Mouse (Mus musculus): ENCODE data around the gene Ice2. TPM values are rescaled to one million over a fixed set of nuclear protein-coding genes. Genes with fewer than 3 reads are reported as not detected.

The Ice2 gene
- total and polyA plus RNA-seq, 3 experiments: 11.6 to 14.6 TPM; not detected in 1

DNA sequence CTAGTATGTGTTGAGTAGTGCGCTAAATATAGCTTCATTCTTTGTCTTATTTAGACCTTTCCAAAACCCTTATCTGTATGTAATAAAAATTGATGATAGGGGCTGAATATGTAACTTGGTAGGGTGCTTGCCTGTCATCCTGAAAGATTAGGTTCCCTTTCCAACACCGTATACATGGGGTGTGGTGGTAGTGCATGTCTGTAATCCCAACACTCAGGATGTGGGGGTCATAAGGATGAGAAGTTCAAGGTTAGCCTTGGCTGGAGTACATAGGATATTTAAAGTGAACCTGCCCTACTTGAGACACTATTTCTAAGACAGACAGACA is 310 bp upstream of the Ice2 start:
- H3K4me3 ChIP-seq (ENCODE audit: control insufficient read depth in 1 of 2, insufficient read depth in 1 of 2, low read depth in 2 of 2, low read length in 2 of 2): peak overlapping the region; percentile 81 to 92
- no peaks in the 10 kb centered on the region for H3K27me3 ChIP-seq (ENCODE audit: control insufficient read depth in 1 of 2, insufficient read depth in 2 of 2, low read length in 2 of 2)
- H3K9me3 ChIP-seq (replicated peaks; ENCODE audit: insufficient read depth, low read length): no peaks in the 10 kb centered on the region
- peak overlapping the region; percentile 84 for H3K27ac ChIP-seq (ENCODE audit: control insufficient read depth, low read depth, low read length)
- peaks cover 13% of the 10 kb centered on the region for H3K79me2 ChIP-seq (ENCODE audit: control insufficient read depth, insufficient read depth, low read length, poor library complexity)
- no peak for DNase-seq (ENCODE audit: low read depth, low spot score)
- H3K4me1 ChIP-seq (ENCODE audit: control insufficient read depth in 1 of 2, insufficient read depth in 2 of 2, low read length in 2 of 2): peaks cover 4 to 5% of the 10 kb centered on the region in 2 experiments; a peak in 3 of 4 replicates
- H3K36me3 ChIP-seq (ENCODE audit: control insufficient read depth in 1 of 2, insufficient read depth in 2 of 2, low read length in 2 of 2): peaks cover 0 to 10% of the 10 kb centered on the region in 2 experiments; a peak in 3 of 4 replicates
- peak overlapping the region; percentile 98 for H3K9ac ChIP-seq (ENCODE audit: control insufficient read depth, low read depth, low read length, poor library complexity, severe bottlenecking)
- TF ChIP-seq MAZ (IDR thresholded peaks at IDR 0.05; ENCODE audit: low read depth, low read length) (no peak), RAD21 (IDR thresholded peaks at IDR 0.05; ENCODE audit: low read depth, low read length) (no peak), TBP (IDR thresholded peaks at IDR 0.05; ENCODE audit: low read depth, low read length) (no peak), NELFE (IDR thresholded peaks at IDR 0.05; ENCODE audit: low read depth, low read length) (no peak), KAT2A (conservative IDR thresholded peaks at IDR 0.05; ENCODE audit: low read depth, low read length) (0 out of 2 replicates have a peak, but pooled peaks have one; percentile 6), EP300 (IDR thresholded peaks at IDR 0.05; ENCODE audit: low read depth in 1 of 2, low read length in 2 of 2) (0 out of 4 replicates have a peak, but pooled peaks of 1 of the 2 experiments have one; percentile 11), MAX (IDR thresholded peaks at IDR 0.05; ENCODE audit: low read length) (0 out of 2 replicates have a peak, but pooled peaks have one; percentile 59), BHLHE40 (IDR thresholded peaks at IDR 0.05; ENCODE audit: borderline replicate concordance, low read depth, low read length) (no peak), ETS1 (IDR thresholded peaks at IDR 0.05; ENCODE audit: low read depth, low read length) (no peak)

DNA sequence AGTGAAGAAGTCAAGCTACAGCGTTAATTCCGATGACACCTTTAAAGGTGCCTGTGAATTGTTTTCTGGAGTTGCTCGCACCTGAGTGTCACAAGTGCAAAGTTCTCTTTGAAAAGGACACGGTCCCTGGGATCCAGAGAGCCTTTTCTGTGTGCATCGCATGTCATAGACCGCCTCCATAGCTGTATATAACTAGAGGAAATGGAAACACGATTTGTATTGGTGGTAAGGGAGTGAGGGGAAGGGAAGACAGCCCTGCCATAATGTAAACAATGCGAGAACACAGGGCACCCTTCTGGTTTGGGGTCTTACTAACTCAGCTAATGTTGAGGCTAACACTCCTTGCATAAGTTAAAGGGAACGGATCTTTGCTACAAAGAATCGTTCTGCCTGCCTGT is 746 bp downstream of the Ice2 start:
- peak overlapping the region; percentile 84 for H3K27ac ChIP-seq (ENCODE audit: control insufficient read depth, low read depth, low read length)
- H3K9ac ChIP-seq (ENCODE audit: control insufficient read depth, low read depth, low read length, poor library complexity, severe bottlenecking): peak overlapping the region; percentile 98
- H3K4me1 ChIP-seq (ENCODE audit: control insufficient read depth in 1 of 2, insufficient read depth in 2 of 2, low read length in 2 of 2): peaks cover 4 to 5% of the 10 kb centered on the region in 2 experiments; a peak in 3 of 4 replicates
- no peaks in the 10 kb centered on the region for H3K9me3 ChIP-seq (replicated peaks; ENCODE audit: insufficient read depth, low read length)
- H3K79me2 ChIP-seq (ENCODE audit: control insufficient read depth, insufficient read depth, low read length, poor library complexity): peaks cover 13% of the 10 kb centered on the region
- H3K36me3 ChIP-seq (ENCODE audit: control insufficient read depth in 1 of 2, insufficient read depth in 2 of 2, low read length in 2 of 2): peaks cover 0 to 10% of the 10 kb centered on the region in 2 experiments; a peak in 3 of 4 replicates
- peak overlapping the region; percentile 81 to 92 for H3K4me3 ChIP-seq (ENCODE audit: control insufficient read depth in 1 of 2, insufficient read depth in 1 of 2, low read depth in 2 of 2, low read length in 2 of 2)
- no peak for DNase-seq (ENCODE audit: low read depth, low spot score)
- TF ChIP-seq MYB (IDR thresholded peaks at IDR 0.05; ENCODE audit: low read depth, low read length) (no peak), EP300 (IDR thresholded peaks at IDR 0.05; ENCODE audit: low read depth in 1 of 2, low read length in 2 of 2) (no peak), NELFE (IDR thresholded peaks at IDR 0.05; ENCODE audit: low read depth, low read length) (no peak), UBTF (IDR thresholded peaks at IDR 0.05; ENCODE audit: borderline replicate concordance, insufficient read depth, low read depth, low read length) (no peak), GATA1 (IDR thresholded peaks at IDR 0.05; ENCODE audit: low read depth, low read length) (no peak), E2F4 (IDR thresholded peaks at IDR 0.05; ENCODE audit: borderline replicate concordance, low read depth, low read length) (no peak), ETS1 (IDR thresholded peaks at IDR 0.05; ENCODE audit: low read depth, low read length) (no peak)
- no peaks in the 10 kb centered on the region for H3K27me3 ChIP-seq (ENCODE audit: control insufficient read depth in 1 of 2, insufficient read depth in 2 of 2, low read length in 2 of 2)

DNA sequence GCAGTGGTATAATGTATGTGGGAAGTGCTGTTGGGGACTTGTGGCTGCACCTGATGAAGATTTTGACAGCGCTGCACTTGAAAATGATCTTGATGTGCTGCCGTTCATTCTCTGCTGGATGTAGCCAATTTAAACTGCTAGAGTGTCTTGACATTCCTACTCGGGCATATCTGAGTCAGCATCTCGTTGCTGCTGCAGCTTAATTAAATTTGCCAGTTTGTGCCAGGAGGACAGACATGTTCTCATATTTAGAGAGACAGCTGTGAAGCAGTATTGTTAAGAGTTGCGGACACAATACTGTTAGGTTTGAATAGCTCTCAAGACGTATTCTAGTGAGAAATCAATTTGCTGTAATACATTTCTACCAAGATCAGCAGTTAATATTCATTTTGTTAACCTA is 7.0 kb downstream of the Ice2 start:
- Histone ChIP-seq H3K79me2 (ENCODE audit: control insufficient read depth, insufficient read depth, low read length, poor library complexity) (no peaks in the 10 kb centered on the region; the same call in 1 of the 2 replicates), H3K9ac (ENCODE audit: control insufficient read depth, low read depth, low read length, poor library complexity, severe bottlenecking) (no peak overlapping the region), H3K4me3 (ENCODE audit: control insufficient read depth in 1 of 2, insufficient read depth in 1 of 2, low read depth in 2 of 2, low read length in 2 of 2) (no peak overlapping the region), H3K9me3 (replicated peaks; ENCODE audit: insufficient read depth, low read length) (no peaks in the 10 kb centered on the region), H3K27ac (ENCODE audit: control insufficient read depth, low read depth, low read length) (no peak overlapping the region), H3K4me1 (ENCODE audit: control insufficient read depth in 1 of 2, insufficient read depth in 2 of 2, low read length in 2 of 2) (no peaks in the 10 kb centered on the region), H3K27me3 (ENCODE audit: control insufficient read depth in 1 of 2, insufficient read depth in 2 of 2, low read length in 2 of 2) (no peaks in the 10 kb centered on the region), H3K36me3 (ENCODE audit: control insufficient read depth in 1 of 2, insufficient read depth in 2 of 2, low read length in 2 of 2) (peaks cover 0 to 6% of the 10 kb centered on the region in 2 experiments; a peak in 2 of 4 replicates)
- no peak for DNase-seq (ENCODE audit: low read depth, low spot score)
- TF ChIP-seq RAD21 (IDR thresholded peaks at IDR 0.05; ENCODE audit: low read depth, low read length): no peak
- TF ChIP-seq EP300 (IDR thresholded peaks at IDR 0.05; ENCODE audit: low read depth in 1 of 2, low read length in 2 of 2): no peak
- TF ChIP-seq HCFC1 (IDR thresholded peaks at IDR 0.05; ENCODE audit: low read depth, low read length): no peak
- no peak for TF ChIP-seq ZKSCAN1 (IDR thresholded peaks at IDR 0.05; ENCODE audit: low read depth, low read length)
- no peak for TF ChIP-seq ZC3H11A (IDR thresholded peaks at IDR 0.05; ENCODE audit: low read depth, low read length)
- no peak for TF ChIP-seq GATA1 (IDR thresholded peaks at IDR 0.05; ENCODE audit: low read depth, low read length)
- TF ChIP-seq KAT2A (conservative IDR thresholded peaks at IDR 0.05; ENCODE audit: low read depth, low read length): no peak
- no peak for TF ChIP-seq TBP (IDR thresholded peaks at IDR 0.05; ENCODE audit: low read depth, low read length)
- TF ChIP-seq SIN3A (IDR thresholded peaks at IDR 0.05; ENCODE audit: low read length): no peak
- no peak for TF ChIP-seq MYC (IDR thresholded peaks at IDR 0.05; ENCODE audit: low read depth, low read length)
- no peak for TF ChIP-seq MAFK (IDR thresholded peaks at IDR 0.05; ENCODE audit: borderline replicate concordance, low read depth, low read length)
- TF ChIP-seq MAZ (IDR thresholded peaks at IDR 0.05; ENCODE audit: low read depth, low read length): no peak
- TF ChIP-seq E2F4 (IDR thresholded peaks at IDR 0.05; ENCODE audit: borderline replicate concordance, low read depth, low read length): no peak

Data from MEL (cell line).